Mouse (Mus musculus) limb, embryonic 12.5 days (tissue): ENCODE data around the gene Dgkh. TPM values are rescaled to one million over a fixed set of nuclear protein-coding genes. Genes with fewer than 3 reads are reported as not detected.

Experiments used
- ATAC-seq: fragments of 200-750 bp; cut with Nextera tagmentation; 2 replicates; pipeline ENCODE4 v1.8.0; 2017; ENCODE audit warnings: low read depth, moderate TSS enrichment; ENCODE audit not compliant: insufficient number of reproducible peaks, insufficient read depth, low FRiP score, low TSS enrichment
- H3K27ac ChIP-seq: fragments of 300-500 bp; sonication (generic); 2 replicates; pipeline ENCODE4 v1.5.1; 2016; ENCODE audit warnings: mild to moderate bottlenecking, moderate library complexity
- H3K27me3 ChIP-seq: fragments of 300-500 bp; sonication (generic); 2 replicates; pipeline ENCODE4 v1.6.1; 2016; ENCODE audit warnings: mild to moderate bottlenecking, moderate library complexity
- H3K36me3 ChIP-seq: fragments of 300-500 bp; sonication (generic); 2 replicates; pipeline ENCODE4 v1.6.1; 2016; ENCODE audit warnings: mild to moderate bottlenecking, moderate library complexity
- H3K4me1 ChIP-seq: fragments of 300-500 bp; sonication (generic); replicated peaks from 2 replicates; pipeline ENCODE4 v1.6.1; 2016
- H3K4me2 ChIP-seq: fragments of 300-500 bp; sonication (generic); 2 replicates; pipeline ENCODE4 v1.6.1; 2016; ENCODE audit warnings: mild to moderate bottlenecking, moderate library complexity
- H3K4me3 ChIP-seq: fragments of 300-500 bp; sonication (generic); replicated peaks from 2 replicates; pipeline ENCODE4 v1.5.1; 2016; ENCODE audit warnings: mild to moderate bottlenecking
- H3K9ac ChIP-seq: fragments of 300-500 bp; sonication (generic); replicated peaks from 2 replicates; pipeline ENCODE4 v1.6.1; 2016; ENCODE audit warnings: mild to moderate bottlenecking, moderate library complexity
- H3K9me3 ChIP-seq: fragments of 300-500 bp; sonication (generic); 2 replicates; pipeline ENCODE4 v1.6.1; 2016; ENCODE audit warnings: mild to moderate bottlenecking, moderate library complexity
- WGBS: fragments of 180-500 bp; shearing (Covaris S2); methylation state at CpG from one replicate; pipeline ENCODE4 v1.1.7; 2016; 5-methylcytosine and 5-hydroxymethylcytosine counted together
- polyA plus RNA-seq: library from polyadenylated mRNA; unstranded; fragments of >200 nt; fragmentation: Nextera tagmentation; extraction: Ambion mirVana; gene quantifications from 2 replicates; pipeline ENCODE4 v1.2.1, GENCODE M21; 2016

The Dgkh gene
- polyA plus RNA-seq, 1 experiment from 2014 or later, result 2.6 TPM

DNA sequence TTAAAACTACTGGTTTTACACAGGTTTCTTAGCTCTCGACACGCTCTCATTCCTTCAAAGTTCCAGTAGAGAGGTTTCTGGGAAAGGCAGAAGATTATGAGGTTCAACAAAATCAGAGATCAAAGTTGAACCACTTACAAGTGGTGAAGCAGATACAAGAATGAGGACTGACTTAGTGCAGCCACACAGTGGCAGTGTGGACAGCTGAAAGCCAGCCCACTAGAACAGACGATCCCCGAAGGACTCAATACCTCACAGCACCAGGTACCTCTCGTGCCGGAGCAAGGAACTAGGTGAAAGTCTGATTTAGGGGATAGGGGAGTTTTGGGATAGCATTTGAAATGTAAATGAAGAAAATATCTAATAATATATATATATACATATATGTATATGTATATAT is 56.1 kb downstream of the Dgkh start:
- ATAC-seq, result no peak
- 75% methylated on average over 6 of the region's 6 CpGs for WGBS
- Histone ChIP-seq H3K9ac (no peak overlapping the region), H3K9me3 (no peaks in the 10 kb centered on the region), H3K4me2 (no peak overlapping the region), H3K36me3 (no peaks in the 10 kb centered on the region), H3K27ac (no peak overlapping the region), H3K27me3 (no peaks in the 10 kb centered on the region), H3K4me3 (no peak overlapping the region), H3K4me1 (0 out of 2 replicates have a peak, but pooled peaks cover 7% of the 10 kb centered on the region)

DNA sequence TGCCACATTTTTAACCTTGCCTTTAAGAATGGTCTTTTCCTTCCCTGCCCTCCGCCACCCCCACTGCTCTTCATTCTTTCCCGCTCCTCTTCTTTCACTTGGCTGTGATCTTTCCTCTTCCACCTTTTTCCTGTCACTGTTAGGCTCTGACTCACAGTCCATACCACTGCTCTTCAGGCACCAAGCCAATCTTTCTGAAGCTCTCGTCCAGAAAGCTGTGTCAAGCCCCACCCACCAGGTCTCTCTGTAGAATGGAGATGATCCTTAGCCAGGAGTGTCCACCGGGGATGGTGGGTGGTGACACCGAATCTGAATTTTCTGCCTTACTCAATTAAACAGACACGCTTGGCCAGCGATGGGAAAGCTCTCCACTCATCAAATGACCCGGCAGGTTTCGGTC is 58.0 kb downstream of the Dgkh start:
- Histone ChIP-seq H3K4me1 (0 out of 2 replicates have a peak, but pooled peaks cover 7% of the 10 kb centered on the region), H3K27me3 (no peaks in the 10 kb centered on the region), H3K4me2 (no peak overlapping the region), H3K9me3 (no peaks in the 10 kb centered on the region), H3K36me3 (no peaks in the 10 kb centered on the region), H3K4me3 (no peak overlapping the region), H3K27ac (no peak overlapping the region), H3K9ac (no peak overlapping the region)
- 92% methylated on average over 9 of the region's 9 CpGs for WGBS
- no peak for ATAC-seq

DNA sequence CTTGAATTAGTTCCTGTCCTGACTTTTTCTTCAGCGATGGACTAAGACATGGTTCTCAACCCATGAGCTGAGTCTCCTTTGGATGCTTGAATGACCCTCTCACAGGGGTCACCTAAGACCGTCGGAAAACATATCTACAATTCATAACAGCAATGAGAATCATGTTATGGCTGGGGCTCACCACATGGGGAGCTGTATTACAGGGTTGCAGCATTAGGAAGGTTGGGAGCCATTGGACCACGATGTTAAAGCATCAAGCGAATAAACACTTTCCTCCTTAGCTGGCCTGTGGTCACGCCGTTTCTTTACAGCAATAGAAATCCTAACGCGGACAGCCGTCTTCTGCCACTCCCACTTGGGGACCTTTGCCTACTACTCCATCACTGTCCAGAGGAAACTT is 62.6 kb downstream of the Dgkh start:
- Histone ChIP-seq H3K9ac (no peak overlapping the region), H3K27ac (no peak overlapping the region), H3K36me3 (no peaks in the 10 kb centered on the region), H3K9me3 (no peaks in the 10 kb centered on the region), H3K4me1 (no peaks in the 10 kb centered on the region), H3K4me3 (no peak overlapping the region), H3K27me3 (no peaks in the 10 kb centered on the region), H3K4me2 (no peak overlapping the region)
- ATAC-seq, result no peak
- WGBS, result 76% methylated on average over 10 of the region's 10 CpGs

DNA sequence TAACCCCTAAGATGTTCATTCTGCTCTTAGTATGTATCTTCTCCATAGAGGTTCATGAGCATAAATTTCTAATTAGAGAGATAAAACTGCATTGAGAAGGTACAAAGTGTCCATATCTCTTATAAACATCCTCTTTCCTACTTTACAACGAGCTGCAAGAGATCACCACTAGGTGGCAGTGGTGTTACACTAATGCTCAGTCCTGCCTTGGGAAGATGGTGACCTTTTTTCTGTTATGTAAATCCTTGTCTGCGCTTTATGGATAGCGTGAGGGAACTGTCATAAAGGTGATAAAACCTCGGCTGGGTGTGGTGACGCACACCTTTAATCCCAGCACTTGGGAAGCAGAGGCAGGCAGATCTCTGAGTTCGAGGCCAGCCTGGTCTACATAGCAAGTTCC is 64.3 kb downstream of the Dgkh start:
- no peaks in the 10 kb centered on the region for H3K36me3 ChIP-seq
- H3K27me3 ChIP-seq, result no peaks in the 10 kb centered on the region
- H3K4me1 ChIP-seq, result no peaks in the 10 kb centered on the region
- ATAC-seq, result no peak; the same call in 1 of the 2 replicates
- H3K9ac ChIP-seq, result no peak overlapping the region
- H3K27ac ChIP-seq, result no peak overlapping the region
- no peak overlapping the region for H3K4me2 ChIP-seq
- 20% methylated on average over 6 of the region's 6 CpGs for WGBS
- H3K9me3 ChIP-seq, result no peaks in the 10 kb centered on the region
- no peak overlapping the region for H3K4me3 ChIP-seq

DNA sequence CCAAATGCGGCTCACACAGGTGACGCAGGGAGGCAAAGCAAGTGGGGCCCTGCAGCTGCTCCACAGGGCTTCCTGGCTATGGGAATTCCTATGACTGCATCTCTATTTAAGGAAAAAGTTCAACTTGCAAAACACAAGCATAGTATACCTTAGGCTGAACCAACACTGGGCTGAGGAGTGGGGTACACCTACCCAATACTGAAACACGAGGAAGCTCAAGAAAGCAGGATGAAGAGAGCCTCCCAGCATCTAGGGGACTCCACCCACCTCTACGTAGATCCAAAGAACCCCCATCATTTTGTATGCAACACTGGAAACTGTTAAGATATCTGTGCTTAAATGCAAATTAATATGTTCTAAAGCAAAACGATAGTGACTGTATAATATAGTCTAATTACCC is 64.8 kb downstream of the Dgkh start:
- ATAC-seq, result no peak
- Histone ChIP-seq H3K36me3 (no peaks in the 10 kb centered on the region), H3K27ac (no peak overlapping the region), H3K4me3 (no peak overlapping the region), H3K4me2 (no peak overlapping the region), H3K4me1 (no peaks in the 10 kb centered on the region), H3K9ac (no peak overlapping the region), H3K27me3 (no peaks in the 10 kb centered on the region), H3K9me3 (no peaks in the 10 kb centered on the region)
- WGBS, result 64% methylated on average over 5 of the region's 5 CpGs

DNA sequence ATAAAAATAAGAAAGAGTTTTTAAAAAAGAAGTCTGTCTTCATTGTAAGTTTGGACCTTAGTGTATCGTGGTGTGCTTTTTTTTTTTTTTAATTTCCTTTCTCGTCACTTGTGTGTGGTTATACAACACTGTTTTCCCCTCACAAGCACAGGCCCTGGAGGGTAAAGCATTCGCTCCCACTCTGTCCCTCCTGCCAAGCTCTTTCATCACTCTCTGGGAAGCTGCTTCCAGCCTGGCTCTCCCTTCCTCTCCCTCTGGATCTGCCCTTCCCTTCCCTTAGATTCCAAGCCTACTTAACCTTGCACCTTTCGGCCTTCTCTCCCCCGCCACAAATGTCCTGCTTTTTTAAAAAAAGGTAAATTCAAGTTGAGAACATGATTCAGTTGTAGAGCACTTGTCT is 69.9 kb downstream of the Dgkh start:
- ATAC-seq, result no peak
- H3K27ac ChIP-seq, result no peak overlapping the region
- H3K9ac ChIP-seq, result no peak overlapping the region
- 80% methylated on average over 5 of the region's 5 CpGs for WGBS
- H3K4me2 ChIP-seq, result no peak overlapping the region
- H3K36me3 ChIP-seq, result no peaks in the 10 kb centered on the region
- H3K9me3 ChIP-seq, result no peaks in the 10 kb centered on the region
- H3K27me3 ChIP-seq, result no peaks in the 10 kb centered on the region
- no peak overlapping the region for H3K4me3 ChIP-seq
- H3K4me1 ChIP-seq, result no peaks in the 10 kb centered on the region

DNA sequence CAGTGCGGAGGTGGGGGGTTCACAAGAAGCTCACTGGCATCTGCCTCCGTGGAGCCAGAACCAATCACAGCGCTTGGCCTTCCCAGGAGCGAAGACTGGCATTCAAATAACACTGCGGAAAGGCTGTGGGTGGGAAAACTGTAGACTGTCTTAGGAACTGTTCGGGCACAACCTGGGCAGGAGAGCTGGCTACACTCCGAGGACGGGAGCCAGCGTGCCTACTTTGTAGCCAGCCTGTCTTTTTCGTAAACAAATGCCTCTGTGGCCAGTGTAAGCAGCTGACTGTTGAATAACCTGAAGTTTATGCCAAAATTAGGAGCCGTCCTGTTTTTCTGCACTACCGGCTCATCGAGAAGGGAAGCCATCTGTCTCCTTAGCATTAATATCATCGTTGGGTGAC is 71.1 kb downstream of the Dgkh start:
- no peaks in the 10 kb centered on the region for H3K9me3 ChIP-seq
- ATAC-seq, result no peak
- no peak overlapping the region for H3K9ac ChIP-seq
- WGBS, result 95% methylated on average over 14 of the region's 14 CpGs
- no peak overlapping the region for H3K27ac ChIP-seq
- peaks cover 8% of the 10 kb centered on the region for H3K4me1 ChIP-seq
- no peak overlapping the region for H3K4me3 ChIP-seq
- no peak overlapping the region for H3K4me2 ChIP-seq
- no peaks in the 10 kb centered on the region for H3K27me3 ChIP-seq
- no peaks in the 10 kb centered on the region for H3K36me3 ChIP-seq

DNA sequence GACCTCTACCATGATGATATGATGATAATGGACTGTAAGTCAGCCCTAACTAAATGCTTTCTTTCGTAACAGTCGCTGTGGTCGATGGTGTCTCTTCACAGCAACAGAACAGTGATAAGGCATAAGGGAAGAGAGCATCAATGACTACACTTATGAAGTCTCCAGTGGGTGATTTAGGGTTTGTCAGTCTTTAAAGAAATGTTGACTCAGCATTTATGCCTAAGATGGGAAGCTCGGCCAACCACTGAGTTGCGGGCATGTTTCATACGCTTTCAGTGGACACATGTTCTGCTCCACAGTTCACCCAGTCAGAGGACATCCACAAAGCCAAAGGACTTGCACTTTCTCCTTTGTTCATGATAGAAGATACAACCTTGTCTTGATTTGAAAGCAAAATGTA is 73.9 kb downstream of the Dgkh start:
- H3K27ac ChIP-seq, result no peak overlapping the region
- H3K27me3 ChIP-seq, result no peaks in the 10 kb centered on the region
- H3K4me1 ChIP-seq, result peaks cover 10% of the 10 kb centered on the region
- H3K4me2 ChIP-seq, result no peak overlapping the region
- H3K9me3 ChIP-seq, result no peaks in the 10 kb centered on the region
- H3K4me3 ChIP-seq, result no peak overlapping the region
- no peak overlapping the region for H3K9ac ChIP-seq
- no peak for ATAC-seq
- no peaks in the 10 kb centered on the region for H3K36me3 ChIP-seq
- WGBS, result 95% methylated on average over 6 of the region's 6 CpGs

DNA sequence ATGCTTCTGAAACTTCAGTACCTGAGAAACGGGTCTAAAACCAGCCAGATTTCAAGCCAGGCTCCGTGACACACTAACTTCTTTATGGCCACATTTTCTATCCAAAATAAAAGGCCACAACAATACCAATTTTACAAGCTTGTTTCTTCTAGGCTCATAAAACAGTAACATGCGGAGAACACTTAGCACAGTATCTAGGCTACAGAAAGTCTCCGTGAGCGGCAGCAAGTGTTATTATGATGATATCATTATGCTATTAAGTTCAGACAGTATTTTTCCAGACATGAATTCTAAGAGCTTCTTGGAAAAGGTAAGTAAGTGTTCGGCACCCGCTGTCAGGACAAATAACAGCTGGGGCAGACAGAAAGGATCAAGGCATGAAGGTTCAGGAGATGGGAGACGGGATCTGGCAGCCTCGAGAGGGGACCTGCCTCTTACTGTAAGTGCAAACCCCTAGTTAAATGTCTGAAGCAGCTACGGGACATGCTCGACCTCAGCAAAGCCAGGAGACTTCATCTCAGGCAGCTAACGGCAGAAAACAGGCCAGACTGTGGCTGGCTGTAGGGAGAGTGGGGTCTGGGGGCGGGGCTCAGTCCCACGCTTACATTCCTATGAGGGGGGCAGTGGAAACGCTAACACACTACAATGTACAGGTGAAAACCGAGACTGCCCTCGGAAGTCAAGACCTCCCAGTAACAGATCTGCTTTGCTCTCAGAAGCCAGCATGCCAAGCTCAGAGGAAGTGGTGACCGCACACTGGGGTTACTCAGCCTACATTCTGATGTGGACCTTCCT is 75.5 kb downstream of the Dgkh start:
- Histone ChIP-seq H3K9me3 (no peaks in the 10 kb centered on the region), H3K4me1 (peaks cover 10% of the 10 kb centered on the region), H3K4me3 (no peak overlapping the region), H3K27me3 (no peaks in the 10 kb centered on the region), H3K4me2 (peak overlapping the region; percentile 6; the same call in 1 of the 2 replicates), H3K9ac (no peak overlapping the region), H3K27ac (peak overlapping the region; percentile 60), H3K36me3 (no peaks in the 10 kb centered on the region)
- WGBS, result 61% methylated on average over 18 of the region's 18 CpGs
- ATAC-seq, result peak; percentile 77; the same call in 1 of the 2 replicates

DNA sequence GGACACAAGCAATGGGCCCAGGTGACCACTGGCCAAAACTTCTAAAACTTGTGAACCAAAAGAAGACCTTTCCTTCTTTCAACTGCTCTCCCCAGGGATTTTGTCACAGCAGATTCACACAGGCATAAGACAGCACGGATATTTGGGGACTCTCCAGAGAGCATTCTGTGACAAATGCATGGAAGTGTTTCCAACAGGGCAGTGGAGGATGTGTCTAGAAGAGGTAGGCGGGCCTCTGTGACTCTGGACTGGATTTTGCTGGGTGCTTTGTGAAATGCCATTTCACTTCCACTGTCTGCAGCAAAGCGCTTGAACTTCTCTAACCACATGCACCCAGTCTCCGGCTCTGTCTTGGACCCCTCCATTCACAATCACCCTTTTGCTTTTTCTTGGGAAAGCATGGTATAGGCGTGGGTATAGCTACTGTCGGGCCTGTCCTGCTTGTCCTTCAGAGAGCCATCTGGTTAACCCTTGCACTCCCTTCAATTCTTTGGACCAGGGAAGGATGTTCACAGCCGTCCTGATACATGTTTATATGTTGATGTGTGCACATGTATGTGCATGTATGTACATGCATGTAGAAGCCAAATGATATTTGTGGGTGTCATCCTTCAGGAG is 77.5 kb downstream of the Dgkh start:
- 86% methylated on average over 7 of the region's 7 CpGs for WGBS
- no peak for ATAC-seq
- H3K9ac ChIP-seq, result no peak overlapping the region
- H3K4me1 ChIP-seq, result peaks cover 10% of the 10 kb centered on the region
- no peaks in the 10 kb centered on the region for H3K36me3 ChIP-seq
- no peaks in the 10 kb centered on the region for H3K27me3 ChIP-seq
- no peak overlapping the region for H3K27ac ChIP-seq
- H3K4me3 ChIP-seq, result no peak overlapping the region
- H3K9me3 ChIP-seq, result no peaks in the 10 kb centered on the region
- no peak overlapping the region for H3K4me2 ChIP-seq

DNA sequence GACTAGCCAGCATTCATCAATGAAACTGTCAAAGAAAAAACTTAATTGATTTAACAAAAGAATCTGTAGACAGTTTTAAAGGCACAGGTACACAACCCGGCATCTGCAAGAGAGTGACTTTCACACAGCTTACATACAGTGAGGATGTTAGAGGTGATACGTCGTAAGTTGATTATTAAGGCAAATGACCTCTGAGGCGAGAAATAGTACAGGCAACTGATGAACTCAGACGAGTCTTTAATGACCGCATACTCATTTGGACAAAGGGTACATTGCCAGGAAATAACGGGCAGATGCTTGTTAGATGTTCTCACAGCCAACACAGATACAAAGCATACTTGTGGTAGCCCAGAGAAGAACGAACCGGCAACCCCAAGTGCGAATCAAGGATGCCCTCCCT is 78.4 kb downstream of the Dgkh start:
- Histone ChIP-seq H3K36me3 (no peaks in the 10 kb centered on the region), H3K4me3 (no peak overlapping the region), H3K27me3 (no peaks in the 10 kb centered on the region), H3K9ac (no peak overlapping the region), H3K4me1 (peaks cover 10% of the 10 kb centered on the region), H3K9me3 (no peaks in the 10 kb centered on the region), H3K4me2 (no peak overlapping the region), H3K27ac (no peak overlapping the region)
- WGBS, result 84% methylated on average over 10 of the region's 10 CpGs
- no peak for ATAC-seq

DNA sequence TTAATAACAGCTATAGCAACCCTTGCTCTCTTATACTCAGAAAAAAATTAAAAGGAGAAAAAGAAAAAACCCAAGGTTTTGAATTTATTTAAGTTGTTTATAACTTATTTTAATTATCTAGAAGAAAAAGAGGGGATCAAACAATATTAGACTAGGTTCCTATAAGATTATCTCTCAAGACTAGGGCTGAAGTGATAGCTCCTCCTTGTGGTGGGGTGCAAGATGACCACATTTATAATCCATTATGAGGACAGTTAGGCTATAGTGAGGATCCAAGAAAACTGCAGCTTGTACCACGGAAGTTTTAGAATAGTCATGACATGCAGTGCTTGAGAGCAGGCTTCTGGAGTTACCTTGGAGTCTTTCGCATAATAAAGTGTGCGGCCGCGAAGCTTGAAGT is 79.2 kb downstream of the Dgkh start:
- H3K4me1 ChIP-seq, result peaks cover 10% of the 10 kb centered on the region
- no peak overlapping the region for H3K4me2 ChIP-seq
- no peak for ATAC-seq
- no peaks in the 10 kb centered on the region for H3K27me3 ChIP-seq
- H3K9ac ChIP-seq, result no peak overlapping the region
- H3K9me3 ChIP-seq, result no peaks in the 10 kb centered on the region
- no peak overlapping the region for H3K27ac ChIP-seq
- WGBS, result 92% methylated on average over 5 of the region's 5 CpGs
- H3K4me3 ChIP-seq, result no peak overlapping the region
- H3K36me3 ChIP-seq, result no peaks in the 10 kb centered on the region
